27 mouse cellular contexts compared by ENCODE assay signal in the genomic region with DNA sequence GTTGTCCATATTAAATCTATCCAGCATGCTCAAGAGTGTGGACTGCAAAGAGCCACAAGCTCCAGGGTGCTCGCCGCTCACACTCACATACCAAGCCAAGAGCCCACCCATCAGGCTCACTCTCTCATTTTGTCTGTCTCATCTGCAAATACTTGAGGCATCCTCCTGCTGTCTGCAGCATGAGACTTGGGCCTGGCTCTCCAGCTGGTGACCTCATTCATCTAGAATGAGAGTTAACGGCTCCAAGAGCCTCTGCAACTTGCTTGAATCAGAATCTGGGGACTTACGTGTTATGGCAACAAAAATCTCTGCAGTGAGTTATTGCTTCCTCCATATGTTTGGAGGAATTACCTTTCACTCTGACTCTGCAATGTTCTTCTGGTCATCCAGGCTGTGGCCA. TPM values are rescaled to one million over a fixed set of nuclear protein-coding genes. Genes with fewer than 3 reads are reported as not detected.
DNase-seq lines count a peak whose midpoint lies in the region; ATAC-seq lines count a peak whose summit lies in the region.
"Had no signal": no experiment of that assay in that cellular context is flagged by ENCODE, and none has a peak within 500 bp of the region (broad histone marks: within the 10 kb centered on the region; RNA-seq: fewer than 3 reads in every experiment).

No protein-coding gene starts in this region.

- 42% methylated on average over 4 of the region's 4 CpGs for WGBS in limb, embryonic 15.5 days

- ATAC-seq in frontal cortex, adult (ENCODE audit: low TSS enrichment), result peak; percentile 55; the same call in 1 of the 2 replicates
- peak; percentile 21; the same call in 1 of the 2 replicates for ATAC-seq in limb, embryonic 15.5 days (ENCODE audit: insufficient number of reproducible peaks, low FRiP score, low TSS enrichment, low read depth)
- ATAC-seq: midbrain, embryonic 16.5 days had no signal

- 0 out of 2 replicates have a peak overlapping the region, but pooled peaks have one; percentile 27 for H3K27ac ChIP-seq in limb, embryonic 15.5 days
- H3K27ac ChIP-seq: embryonic facial prominence, embryonic 13.5 days; heart, embryonic 10.5 days; hindbrain, embryonic 15.5 days; midbrain, embryonic 10.5 days had no signal

- peaks cover 6% of the 10 kb centered on the region; the same call in 1 of the 2 replicates for H3K4me1 ChIP-seq in limb, embryonic 15.5 days
- H3K4me1 ChIP-seq: embryonic facial prominence, embryonic 13.5 days; hindbrain, embryonic 15.5 days had no signal

- H3K4me3 ChIP-seq in limb, embryonic 15.5 days, result no peak overlapping the region
- H3K4me3 ChIP-seq: embryonic facial prominence, embryonic 13.5 days; heart, embryonic 10.5 days; hindbrain, embryonic 15.5 days; midbrain, embryonic 10.5 days had no signal

- no peak for DNase-seq in frontal cortex, postnatal 25 days (ENCODE audit: low spot score in 2 of 2)
- peak; percentile 18 for DNase-seq in right cerebral cortex, adult 18-20 months
- no peak for DNase-seq in right cerebral cortex, postnatal 14 days
- DNase-seq in adrenal gland, adult 8-10 months, result no peak
- no peak for DNase-seq in adrenal gland, postnatal 4 days (ENCODE audit: low spot score in 2 of 2)
- DNase-seq: adrenal gland, adult 2 months; B cell, adult 2 months; cerebellum, adult 18-20 months; cerebellum, postnatal 25 days; heart, postnatal 4 days; kidney, adult 11 months; kidney, postnatal 4 days; layer of hippocampus, adult 9-11 months; spleen, adult 18-20 months; thymus, adult 2 months; thymus, postnatal 4 days had no signal

- H3K9ac ChIP-seq in limb, embryonic 15.5 days, result no peak overlapping the region
- H3K9ac ChIP-seq: embryonic facial prominence, embryonic 13.5 days; hindbrain, embryonic 15.5 days had no signal

- H3K27me3 ChIP-seq in limb, embryonic 15.5 days, result no peaks in the 10 kb centered on the region
- H3K27me3 ChIP-seq: CH12.LX; embryonic facial prominence, embryonic 13.5 days; hindbrain, embryonic 15.5 days had no signal

- no peaks in the 10 kb centered on the region for H3K36me3 ChIP-seq in limb, embryonic 15.5 days
- H3K36me3 ChIP-seq: embryonic facial prominence, embryonic 13.5 days; G1E; heart, embryonic 10.5 days; hindbrain, embryonic 15.5 days; midbrain, embryonic 10.5 days had no signal

- no peak overlapping the region for H3K4me2 ChIP-seq in limb, embryonic 15.5 days
- H3K4me2 ChIP-seq: embryonic facial prominence, embryonic 13.5 days; hindbrain, embryonic 15.5 days had no signal

- H3K9me3 ChIP-seq in limb, embryonic 15.5 days, result no peaks in the 10 kb centered on the region
- H3K9me3 ChIP-seq: embryonic facial prominence, embryonic 13.5 days; heart, embryonic 10.5 days; hindbrain, embryonic 15.5 days; midbrain, embryonic 10.5 days had no signal

RNA-seq across cellular contexts. Expression of a gene that starts 51.7 kb away (rescaled TPM):
- 7.5 and 8.8 TPM in 2 replicates for polyA plus RNA-seq in limb, embryonic 15.5 days (2015; fragmentation: Nextera tagmentation; extraction: Ambion mirVana)
- 1 to 10 TPM; 4.6 to 8.2 (median 6.8) TPM for total RNA-seq in adrenal gland, adult 8-10 months (2022)
- 1 to 10 TPM; 6.8 to 7.7 TPM for total RNA-seq in adrenal gland, postnatal 4 days (2021)
- total RNA-seq: CH12.LX; granulocyte monocyte progenitor cell, adult 5-6 weeks; neutrophil, adult 5-6 weeks had no signal
- polyA plus RNA-seq: G1E had no signal
